8 mouse cellular contexts compared by ENCODE assay signal in genomic region chr8:48098792-48099191, GRCm38 (mm10). TPM values are rescaled to one million over a fixed set of nuclear protein-coding genes. Genes with fewer than 3 reads are reported as not detected.
DNase-seq lines count a peak whose midpoint lies in the region; ATAC-seq lines count a peak whose summit lies in the region.

TSS of gene Dctd (plus strand) at chr8:48099092.

- no peaks in the 10 kb centered on the region for H3K27me3 ChIP-seq in kidney, embryonic 16.5 days (ENCODE audit: insufficient read depth, low read length)
- no peaks in the 10 kb centered on the region for H3K27me3 ChIP-seq in embryonic facial prominence, embryonic 11.5 days (ENCODE audit: control insufficient read depth, insufficient read depth, low read length)
- peaks cover 5% of the 10 kb centered on the region; the same call in 1 of the 2 replicates for H3K27me3 ChIP-seq in hindbrain, embryonic 12.5 days
- no peaks in the 10 kb centered on the region for H3K27me3 ChIP-seq in midbrain, embryonic 14.5 days (ENCODE audit: control insufficient read depth, insufficient read depth, low read length)

- H3K9me3 ChIP-seq in kidney, embryonic 16.5 days (ENCODE audit: low read length): no peaks in the 10 kb centered on the region
- H3K9me3 ChIP-seq in embryonic facial prominence, embryonic 11.5 days (replicated peaks; ENCODE audit: control insufficient read depth, low read length): no peaks in the 10 kb centered on the region
- H3K9me3 ChIP-seq in hindbrain, embryonic 12.5 days (replicated peaks): no peaks in the 10 kb centered on the region
- H3K9me3 ChIP-seq in midbrain, embryonic 14.5 days (ENCODE audit: control insufficient read depth, low read length): no peaks in the 10 kb centered on the region

- H3K4me3 ChIP-seq in kidney, embryonic 16.5 days (ENCODE audit: low read length): peak within 1 kb of the TSS; percentile 41
- no peak within 1 kb of the TSS for H3K4me3 ChIP-seq in embryonic facial prominence, embryonic 11.5 days (ENCODE audit: low read depth, low read length)
- peak within 1 kb of the TSS; percentile 28; the same call in 1 of the 2 replicates for H3K4me3 ChIP-seq in hindbrain, embryonic 12.5 days
- H3K4me3 ChIP-seq in midbrain, embryonic 14.5 days (replicated peaks; ENCODE audit: low read depth, low read length): peak within 1 kb of the TSS; percentile 24

- DNase-seq in kidney, adult 8-10 months: no peak
- no peak for DNase-seq in embryonic facial prominence, embryonic 11.5 days (ENCODE audit: low spot score)
- no peak for DNase-seq in midbrain, embryonic 14.5 days
- DNase-seq in thymus, postnatal 14 days: no peak
- no peak for DNase-seq in cerebellum, adult 8-10 months
- DNase-seq in layer of hippocampus, postnatal 10 days (ENCODE audit: low spot score in 2 of 2): no peak

- H3K9ac ChIP-seq in kidney, embryonic 16.5 days (replicated peaks; ENCODE audit: low read length): 0 out of 2 replicates have a peak within 1 kb of the TSS, but pooled peaks have one; percentile 43
- H3K9ac ChIP-seq in embryonic facial prominence, embryonic 11.5 days (replicated peaks; ENCODE audit: low read length): no peak within 1 kb of the TSS
- no peak within 1 kb of the TSS for H3K9ac ChIP-seq in hindbrain, embryonic 12.5 days
- peak within 1 kb of the TSS; percentile 13; the same call in 1 of the 2 replicates for H3K9ac ChIP-seq in midbrain, embryonic 14.5 days (replicated peaks; ENCODE audit: low read length)

- peak within 1 kb of the TSS; percentile 61 for H3K4me2 ChIP-seq in kidney, embryonic 16.5 days (replicated peaks; ENCODE audit: low read depth, low read length)
- no peak within 1 kb of the TSS for H3K4me2 ChIP-seq in embryonic facial prominence, embryonic 11.5 days (ENCODE audit: low read depth, low read length)
- H3K4me2 ChIP-seq in hindbrain, embryonic 12.5 days (replicated peaks): peak within 1 kb of the TSS; percentile 50
- H3K4me2 ChIP-seq in midbrain, embryonic 14.5 days (ENCODE audit: low read length): peak within 1 kb of the TSS; percentile 51

- H3K4me1 ChIP-seq in kidney, embryonic 16.5 days (ENCODE audit: insufficient read depth, low read length): peaks cover 18% of the 10 kb centered on the region; the same call in 1 of the 2 replicates
- H3K4me1 ChIP-seq in embryonic facial prominence, embryonic 11.5 days (ENCODE audit: control insufficient read depth, insufficient read depth, low read length): no peaks in the 10 kb centered on the region
- peaks cover 10% of the 10 kb centered on the region; the same call in 1 of the 2 replicates for H3K4me1 ChIP-seq in hindbrain, embryonic 12.5 days
- peaks cover 4% of the 10 kb centered on the region; the same call in 1 of the 2 replicates for H3K4me1 ChIP-seq in midbrain, embryonic 14.5 days (ENCODE audit: control insufficient read depth, insufficient read depth, low read length)

- H3K27ac ChIP-seq in kidney, embryonic 16.5 days (ENCODE audit: low read length): no peak within 1 kb of the TSS; the same call in 1 of the 2 replicates
- no peak within 1 kb of the TSS for H3K27ac ChIP-seq in embryonic facial prominence, embryonic 11.5 days (replicated peaks; ENCODE audit: low read depth, low read length)
- no peak within 1 kb of the TSS for H3K27ac ChIP-seq in hindbrain, embryonic 12.5 days
- 0 out of 2 replicates have a peak within 1 kb of the TSS, but pooled peaks have one; percentile 26 for H3K27ac ChIP-seq in midbrain, embryonic 14.5 days (replicated peaks; ENCODE audit: low read depth, low read length)

- H3K36me3 ChIP-seq in kidney, embryonic 16.5 days (ENCODE audit: insufficient read depth, low read length): no peaks in the 10 kb centered on the region
- no peaks in the 10 kb centered on the region for H3K36me3 ChIP-seq in embryonic facial prominence, embryonic 11.5 days (replicated peaks; ENCODE audit: control insufficient read depth, insufficient read depth, low read depth, low read length)
- H3K36me3 ChIP-seq in hindbrain, embryonic 12.5 days: no peaks in the 10 kb centered on the region
- no peaks in the 10 kb centered on the region for H3K36me3 ChIP-seq in midbrain, embryonic 14.5 days (ENCODE audit: control insufficient read depth, insufficient read depth, low read length)

- ATAC-seq in kidney, embryonic 16.5 days (ENCODE audit: low FRiP score, low TSS enrichment): no peak
- no peak for ATAC-seq in embryonic facial prominence, embryonic 11.5 days (replicated peaks; ENCODE audit: insufficient number of reproducible peaks, low FRiP score, low TSS enrichment, low read depth)
- no peak for ATAC-seq in hindbrain, embryonic 12.5 days (ENCODE audit: low FRiP score)
- ATAC-seq in midbrain, embryonic 14.5 days (ENCODE audit: low FRiP score, low TSS enrichment): no peak

- WGBS in kidney, embryonic 16.5 days: 91% methylated on average over 12 of the region's 12 CpGs
- 86% methylated on average over 12 of the region's 12 CpGs for WGBS in embryonic facial prominence, embryonic 11.5 days
- WGBS in hindbrain, embryonic 12.5 days: 91% methylated on average over 12 of the region's 12 CpGs
- 92% methylated on average over 12 of the region's 12 CpGs for WGBS in midbrain, embryonic 14.5 days

RNA-seq across cellular contexts. Expression of gene Dctd, which starts in this region (rescaled TPM):
- polyA plus RNA-seq in kidney, embryonic 16.5 days (2015; fragmentation: Nextera tagmentation; extraction: Ambion mirVana): 37.1 and 38.8 TPM in 2 replicates
- polyA plus RNA-seq in embryonic facial prominence, embryonic 11.5 days (2014; fragmentation: Nextera tagmentation; extraction: Ambion mirVana): 48.7 and 50.7 TPM in 2 replicates
- 18.1 TPM in 2 replicates for polyA plus RNA-seq in hindbrain, embryonic 12.5 days (2016; fragmentation: Nextera tagmentation; extraction: Ambion mirVana)
- 10.4 and 11.4 TPM in 2 replicates for polyA plus RNA-seq in midbrain, embryonic 14.5 days (2014; fragmentation: Nextera tagmentation; extraction: Ambion mirVana)
- total RNA-seq in layer of hippocampus, postnatal 10 days (2021): 1 to 10 TPM; 8.5 to 9.3 TPM

Comparison
In these comparisons a context has a peak if more than half of its experiments do, and no peak if none do; other contexts are left out.
1. H3K9ac ChIP-seq: peak in kidney, embryonic 16.5 days (single experiment) and midbrain, embryonic 14.5 days (single experiment); none in embryonic facial prominence, embryonic 11.5 days (single experiment) and hindbrain, embryonic 12.5 days (single experiment).